Mouse (Mus musculus): ENCODE data around the gene Fkbp11.

GRCm38 (mm10) chr15:98777762-98778161, 49.8 kb upstream of the Fkbp11 start, which contains the start of gene Wnt10b:
- TF ChIP-seq CTCF (IDR thresholded peaks at IDR 0.05; ENCODE audit: insufficient read depth, low read depth, low read length): no peak
- TF ChIP-seq POLR2A (IDR thresholded peaks at IDR 0.05; ENCODE audit: insufficient read depth, low read depth, low read length): no peak

Measured in olfactory bulb, adult 2 months (tissue).